30 mouse cellular contexts compared by ENCODE assay signal in the genomic region with DNA sequence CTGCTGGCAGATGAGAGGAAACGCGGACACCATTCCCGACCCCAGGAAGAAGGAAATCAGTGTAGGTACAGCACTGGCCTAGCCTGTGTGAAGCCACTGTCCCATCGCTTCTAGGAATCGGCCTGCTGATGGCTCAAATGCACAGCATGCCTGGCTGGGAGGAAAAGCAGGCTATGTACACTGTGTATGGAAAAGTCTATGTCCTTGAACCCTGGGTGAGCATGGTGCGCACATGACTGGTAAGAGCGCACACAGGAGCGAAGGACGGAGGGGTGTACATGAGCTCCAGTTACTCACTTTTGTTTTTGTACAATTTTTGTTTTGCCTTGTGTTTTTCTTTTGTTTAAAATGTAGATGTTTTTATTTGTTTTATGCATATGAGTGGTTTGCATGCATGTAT.
"Had no signal": no experiment of that assay in that cellular context is flagged by ENCODE, and none has a peak within 500 bp of the region (broad histone marks: within the 10 kb centered on the region; RNA-seq: fewer than 3 reads in every experiment).

No protein-coding gene starts in this region.

- H3K4me3 ChIP-seq: left cerebral cortex, adult 2 months; limb, embryonic 10.5 days; limb, embryonic 12.5 days; limb, embryonic 13.5 days; limb, embryonic 15.5 days; liver, embryonic 12.5 days; liver, embryonic 13.5 days; liver, embryonic 15.5 days; lung, embryonic 15.5 days; megakaryocyte, embryonic 14.5 days; midbrain, embryonic 10.5 days; midbrain, embryonic 12.5 days; midbrain, embryonic 13.5 days; midbrain, embryonic 15.5 days; myocyte; neural tube, embryonic 12.5 days had no signal

- H3K36me3 ChIP-seq: liver, embryonic 12.5 days; liver, embryonic 13.5 days; lung, embryonic 15.5 days; midbrain, embryonic 13.5 days; midbrain, embryonic 15.5 days; neural tube, embryonic 12.5 days had no signal

- H3K4me2 ChIP-seq: limb, embryonic 12.5 days; limb, embryonic 13.5 days; limb, embryonic 15.5 days; liver, embryonic 12.5 days; liver, embryonic 13.5 days; liver, embryonic 15.5 days; lung, embryonic 14.5 days; lung, embryonic 15.5 days; midbrain, embryonic 11.5 days; midbrain, embryonic 12.5 days; midbrain, embryonic 13.5 days; midbrain, embryonic 15.5 days; neural tube, embryonic 12.5 days had no signal

- H3K27ac ChIP-seq: left cerebral cortex, adult 2 months; limb, embryonic 10.5 days; limb, embryonic 12.5 days; limb, embryonic 13.5 days; limb, embryonic 15.5 days; liver, embryonic 12.5 days; liver, embryonic 13.5 days; liver, embryonic 14.5 days; liver, embryonic 15.5 days; lung, embryonic 15.5 days; macrophage; midbrain, embryonic 10.5 days; midbrain, embryonic 12.5 days; midbrain, embryonic 13.5 days; midbrain, embryonic 15.5 days; neural tube, embryonic 12.5 days had no signal

- H3K4me1 ChIP-seq: limb, embryonic 12.5 days; limb, embryonic 15.5 days; lung, embryonic 15.5 days; midbrain, embryonic 10.5 days; midbrain, embryonic 12.5 days; midbrain, embryonic 13.5 days; midbrain, embryonic 15.5 days; neural tube, embryonic 12.5 days had no signal

- ATAC-seq: liver, embryonic 12.5 days; lung, postnatal 0 days; midbrain, embryonic 13.5 days; midbrain, embryonic 15.5 days; midbrain, embryonic 16.5 days had no signal

- DNase-seq: left cerebral cortex, postnatal 4 days; liver, embryonic 13.5 days; lung, adult 18-20 months; lung, adult 2 months; lung, embryonic 14.5 days; lung, postnatal 10 days; lung, postnatal 14 days; lung, postnatal 36 days; lung, postnatal 4 days; midbrain, embryonic 14.5 days had no signal

- H3K9ac ChIP-seq: limb, embryonic 12.5 days; limb, embryonic 13.5 days; limb, embryonic 15.5 days; liver, embryonic 12.5 days; liver, embryonic 13.5 days; liver, embryonic 14.5 days; liver, embryonic 15.5 days; lung, embryonic 14.5 days; lung, embryonic 15.5 days; midbrain, embryonic 12.5 days; midbrain, embryonic 13.5 days; midbrain, embryonic 15.5 days; neural tube, embryonic 12.5 days had no signal

- H3K27me3 ChIP-seq: limb, embryonic 12.5 days; limb, embryonic 13.5 days; limb, embryonic 15.5 days; liver, embryonic 12.5 days; liver, embryonic 13.5 days; liver, embryonic 15.5 days; lung, embryonic 15.5 days; midbrain, embryonic 12.5 days; midbrain, embryonic 13.5 days; midbrain, embryonic 15.5 days; neural tube, embryonic 12.5 days had no signal

- H3K9me3 ChIP-seq: limb, embryonic 10.5 days; limb, embryonic 12.5 days; limb, embryonic 13.5 days; limb, embryonic 15.5 days; liver, embryonic 12.5 days; liver, embryonic 13.5 days; liver, embryonic 15.5 days; lung, embryonic 15.5 days; megakaryocyte, embryonic 14.5 days; midbrain, embryonic 10.5 days; midbrain, embryonic 12.5 days; midbrain, embryonic 13.5 days; midbrain, embryonic 15.5 days; neural tube, embryonic 12.5 days had no signal
